ENCODE assay signal across 19 mouse cellular contexts in genomic region chr2:166337666-166338065, GRCm38 (mm10).
DNase-seq lines count a peak whose midpoint lies in the region; ATAC-seq lines count a peak whose summit lies in the region.
"Had no signal": no experiment of that assay in that cellular context is flagged by ENCODE, and none has a peak within 500 bp of the region (broad histone marks: within the 10 kb centered on the region; RNA-seq: fewer than 3 reads in every experiment).

No protein-coding gene starts in this region.

- no peak for ATAC-seq in lung, embryonic 16.5 days (ENCODE audit: low read depth)
- no peak for ATAC-seq in embryonic facial prominence, embryonic 15.5 days (ENCODE audit: insufficient number of reproducible peaks, low FRiP score, low TSS enrichment, low read depth)
- ATAC-seq in limb, embryonic 15.5 days (ENCODE audit: insufficient number of reproducible peaks, low FRiP score, low TSS enrichment, low read depth): no peak
- ATAC-seq in inflammation-experienced regulatory T-cells, adult 6 months: no peak
- ATAC-seq: forebrain, embryonic 15.5 days had no signal

- intact Hi-C loops in heart, postnatal 25 days (cut with DNase I): loop anchor here (5.0 kb wide), 1 partner anchor 180 kb away; the partner anchor contains the start of gene Sulf2

- peak overlapping the region; percentile 79 for H3K27ac ChIP-seq in heart, embryonic 10.5 days
- H3K27ac ChIP-seq in lung, embryonic 16.5 days (ENCODE audit: low read length): peak overlapping the region; percentile 53; the same call in 1 of the 2 replicates
- H3K27ac ChIP-seq in embryonic facial prominence, embryonic 15.5 days (replicated peaks): peak overlapping the region; percentile 80
- H3K27ac ChIP-seq in limb, embryonic 15.5 days: peak overlapping the region; percentile 73
- H3K27ac ChIP-seq: forebrain, embryonic 15.5 days; liver, embryonic 14.5 days had no signal

- H3K9me3 ChIP-seq in heart, embryonic 10.5 days: 0 out of 2 replicates have a peak, but pooled peaks cover 3% of the 10 kb centered on the region
- 0 out of 2 replicates have a peak, but pooled peaks cover 3% of the 10 kb centered on the region for H3K9me3 ChIP-seq in lung, embryonic 16.5 days (ENCODE audit: control insufficient read depth, low read length)
- no peaks in the 10 kb centered on the region for H3K9me3 ChIP-seq in embryonic facial prominence, embryonic 15.5 days (replicated peaks)
- no peaks in the 10 kb centered on the region for H3K9me3 ChIP-seq in limb, embryonic 15.5 days
- H3K9me3 ChIP-seq: forebrain, embryonic 15.5 days had no signal

- no peak overlapping the region for H3K4me3 ChIP-seq in heart, embryonic 10.5 days
- no peak overlapping the region for H3K4me3 ChIP-seq in lung, embryonic 16.5 days (ENCODE audit: low read length)
- no peak overlapping the region for H3K4me3 ChIP-seq in embryonic facial prominence, embryonic 15.5 days (replicated peaks)
- no peak overlapping the region for H3K4me3 ChIP-seq in limb, embryonic 15.5 days
- H3K4me3 ChIP-seq: forebrain, embryonic 15.5 days; heart, embryonic 12.5 days had no signal

- H3K4me1 ChIP-seq in heart, embryonic 10.5 days: peaks cover 31% of the 10 kb centered on the region
- peaks cover 17% of the 10 kb centered on the region for H3K4me1 ChIP-seq in lung, embryonic 16.5 days (replicated peaks; ENCODE audit: control insufficient read depth, insufficient read depth, low read length)
- peaks cover 55% of the 10 kb centered on the region for H3K4me1 ChIP-seq in embryonic facial prominence, embryonic 15.5 days
- H3K4me1 ChIP-seq in limb, embryonic 15.5 days: peaks cover 70% of the 10 kb centered on the region

- 56% methylated on average over 7 of the region's 7 CpGs for WGBS in heart, embryonic 10.5 days
- WGBS in lung, embryonic 16.5 days: 47% methylated on average over 7 of the region's 7 CpGs
- WGBS in embryonic facial prominence, embryonic 15.5 days: 37% methylated on average over 7 of the region's 7 CpGs
- 43% methylated on average over 7 of the region's 7 CpGs for WGBS in limb, embryonic 15.5 days

- no peak overlapping the region for H3K4me2 ChIP-seq in lung, embryonic 16.5 days (ENCODE audit: low read depth, low read length)
- no peak overlapping the region for H3K4me2 ChIP-seq in embryonic facial prominence, embryonic 15.5 days (replicated peaks)
- no peak overlapping the region for H3K4me2 ChIP-seq in limb, embryonic 15.5 days
- H3K4me2 ChIP-seq: forebrain, embryonic 15.5 days; heart, embryonic 12.5 days; midbrain, embryonic 11.5 days had no signal

- 0 out of 2 replicates have a peak, but pooled peaks cover 3% of the 10 kb centered on the region for H3K27me3 ChIP-seq in heart, embryonic 10.5 days (ENCODE audit: insufficient read depth, poor library complexity, severe bottlenecking)
- peaks cover 2% of the 10 kb centered on the region; the same call in 1 of the 2 replicates for H3K27me3 ChIP-seq in lung, embryonic 16.5 days (ENCODE audit: control insufficient read depth, insufficient read depth, low read depth, low read length)
- H3K27me3 ChIP-seq in embryonic facial prominence, embryonic 15.5 days: no peaks in the 10 kb centered on the region
- H3K27me3 ChIP-seq in limb, embryonic 15.5 days: no peaks in the 10 kb centered on the region
- H3K27me3 ChIP-seq: forebrain, embryonic 15.5 days; heart, embryonic 12.5 days had no signal

- DNase-seq in heart, embryonic 10.5 days (ENCODE audit: low spot score): no peak
- DNase-seq in heart, postnatal 25 days (ENCODE audit: low spot score): no peak
- no peak for DNase-seq in lung, postnatal 10 days
- DNase-seq in liver: no peak
- DNase-seq: adrenal gland, adult 2 months; cerebellum, adult 11 months; cerebellum, postnatal 25 days; heart, postnatal 36 days; kidney, postnatal 36 days; right cerebral cortex, postnatal 4 days; thymus, adult 2 months had no signal

- no peaks in the 10 kb centered on the region for H3K36me3 ChIP-seq in heart, embryonic 10.5 days
- H3K36me3 ChIP-seq in lung, embryonic 16.5 days (ENCODE audit: control insufficient read depth, insufficient read depth, low read length): no peaks in the 10 kb centered on the region
- H3K36me3 ChIP-seq in embryonic facial prominence, embryonic 15.5 days: no peaks in the 10 kb centered on the region
- H3K36me3 ChIP-seq in limb, embryonic 15.5 days: no peaks in the 10 kb centered on the region
- H3K36me3 ChIP-seq: forebrain, embryonic 15.5 days; heart, embryonic 12.5 days had no signal

- no peak overlapping the region for H3K9ac ChIP-seq in lung, embryonic 16.5 days (ENCODE audit: low read length)
- no peak overlapping the region for H3K9ac ChIP-seq in embryonic facial prominence, embryonic 15.5 days
- no peak overlapping the region for H3K9ac ChIP-seq in limb, embryonic 15.5 days
- H3K9ac ChIP-seq: forebrain, embryonic 15.5 days; heart, embryonic 12.5 days; liver, embryonic 14.5 days had no signal
